Mouse (Mus musculus): ENCODE measurements around the gene Rest. TPM values are rescaled to one million over a fixed set of nuclear protein-coding genes. Genes with fewer than 3 reads are reported as not detected.

The Rest gene
- total and polyA plus RNA-seq, 2 experiments, result 3.7 to 9.8 TPM

- 72% methylated on average over 9 of the region's 9 CpGs for WGBS
- no peaks in the 10 kb centered on the region for H3K36me3 ChIP-seq (ENCODE audit: control insufficient read depth, insufficient read depth, low read length)
- DNase-seq (ENCODE audit: extremely low read depth, low read depth, low spot score), result no peak
Measured at GRCm38 (mm10) chr5:77250083-77250482, 15.2 kb upstream of the Rest start.

GRCm38 (mm10) chr5:77251656-77252055, 13.6 kb upstream of the Rest start:
- no peak overlapping the region for H3K9ac ChIP-seq (ENCODE audit: low read depth, low read length)
- no peaks in the 10 kb centered on the region for H3K4me1 ChIP-seq (ENCODE audit: control insufficient read depth, insufficient read depth, low read length)
- WGBS, result 62% methylated on average over 5 of the region's 5 CpGs
- no peaks in the 10 kb centered on the region for H3K36me3 ChIP-seq (ENCODE audit: control insufficient read depth, insufficient read depth, low read length)
- no peak overlapping the region for H3K4me3 ChIP-seq (ENCODE audit: insufficient read depth, low read depth, low read length)
- TF ChIP-seq CTCF (IDR thresholded peaks at IDR 0.05; ENCODE audit: low read depth, low read length) (no peak), POLR2A (IDR thresholded peaks at IDR 0.05; ENCODE audit: extremely low read depth, insufficient read depth, low read length) (no peak)
- no peaks in the 10 kb centered on the region for H3K27me3 ChIP-seq (ENCODE audit: control insufficient read depth, insufficient read depth, low read length)
- no peak for DNase-seq (ENCODE audit: extremely low read depth, low read depth, low spot score)
- H3K27ac ChIP-seq (replicated peaks; ENCODE audit: insufficient read depth, low read depth, low read length), result no peak overlapping the region
- H3K79me2 ChIP-seq (ENCODE audit: control insufficient read depth, insufficient read depth, low read length), result no peaks in the 10 kb centered on the region

More at GRCm38 (mm10) chr5:77250083-77250482, 15.2 kb upstream of the Rest start:
- Histone ChIP-seq H3K9ac (ENCODE audit: low read depth, low read length) (no peak overlapping the region), H3K27me3 (ENCODE audit: control insufficient read depth, insufficient read depth, low read length) (no peaks in the 10 kb centered on the region), H3K79me2 (ENCODE audit: control insufficient read depth, insufficient read depth, low read length) (no peaks in the 10 kb centered on the region), H3K4me3 (ENCODE audit: insufficient read depth, low read depth, low read length) (no peak overlapping the region), H3K27ac (replicated peaks; ENCODE audit: insufficient read depth, low read depth, low read length) (no peak overlapping the region), H3K4me1 (ENCODE audit: control insufficient read depth, insufficient read depth, low read length) (0 out of 2 replicates have a peak, but pooled peaks cover 3% of the 10 kb centered on the region)
- TF ChIP-seq CTCF (IDR thresholded peaks at IDR 0.05; ENCODE audit: low read depth, low read length) (no peak), POLR2A (IDR thresholded peaks at IDR 0.05; ENCODE audit: extremely low read depth, insufficient read depth, low read length) (no peak)

GRCm38 (mm10) chr5:77252115-77252827, 13.0 kb upstream of the Rest start:
- Histone ChIP-seq H3K27ac (replicated peaks; ENCODE audit: insufficient read depth, low read depth, low read length) (no peak overlapping the region), H3K79me2 (ENCODE audit: control insufficient read depth, insufficient read depth, low read length) (no peaks in the 10 kb centered on the region), H3K4me1 (ENCODE audit: control insufficient read depth, insufficient read depth, low read length) (no peaks in the 10 kb centered on the region), H3K27me3 (ENCODE audit: control insufficient read depth, insufficient read depth, low read length) (no peaks in the 10 kb centered on the region), H3K4me3 (ENCODE audit: insufficient read depth, low read depth, low read length) (no peak overlapping the region), H3K36me3 (ENCODE audit: control insufficient read depth, insufficient read depth, low read length) (no peaks in the 10 kb centered on the region), H3K9ac (ENCODE audit: low read depth, low read length) (no peak overlapping the region)
- DNase-seq (ENCODE audit: extremely low read depth, low read depth, low spot score), result no peak
- TF ChIP-seq CTCF (IDR thresholded peaks at IDR 0.05; ENCODE audit: low read depth, low read length), result no peak
- TF ChIP-seq POLR2A (IDR thresholded peaks at IDR 0.05; ENCODE audit: extremely low read depth, insufficient read depth, low read length), result no peak
- WGBS, result 79% methylated on average over 8 of the region's 8 CpGs

- H3K27me3 ChIP-seq (ENCODE audit: control insufficient read depth, insufficient read depth, low read length), result no peaks in the 10 kb centered on the region
- no peak for TF ChIP-seq POLR2A (IDR thresholded peaks at IDR 0.05; ENCODE audit: extremely low read depth, insufficient read depth, low read length)
- TF ChIP-seq CTCF (IDR thresholded peaks at IDR 0.05; ENCODE audit: low read depth, low read length), result no peak
- no peak overlapping the region for H3K9ac ChIP-seq (ENCODE audit: low read depth, low read length)
- no peaks in the 10 kb centered on the region for H3K4me1 ChIP-seq (ENCODE audit: control insufficient read depth, insufficient read depth, low read length)
- H3K79me2 ChIP-seq (ENCODE audit: control insufficient read depth, insufficient read depth, low read length), result no peaks in the 10 kb centered on the region
- no peak overlapping the region for H3K4me3 ChIP-seq (ENCODE audit: insufficient read depth, low read depth, low read length)
- no peaks in the 10 kb centered on the region for H3K36me3 ChIP-seq (ENCODE audit: control insufficient read depth, insufficient read depth, low read length)
- no peak for DNase-seq (ENCODE audit: extremely low read depth, low read depth, low spot score)
- WGBS, result 92% methylated on average over 1 of the region's 1 CpGs
- no peak overlapping the region for H3K27ac ChIP-seq (replicated peaks; ENCODE audit: insufficient read depth, low read depth, low read length)
Measured at GRCm38 (mm10) chr5:77253154-77253553, 12.1 kb upstream of the Rest start.

GRCm38 (mm10) chr5:77254402-77254801, 10.9 kb upstream of the Rest start:
- Histone ChIP-seq H3K79me2 (ENCODE audit: control insufficient read depth, insufficient read depth, low read length) (no peaks in the 10 kb centered on the region), H3K9ac (ENCODE audit: low read depth, low read length) (no peak overlapping the region), H3K27ac (replicated peaks; ENCODE audit: insufficient read depth, low read depth, low read length) (no peak overlapping the region), H3K4me1 (ENCODE audit: control insufficient read depth, insufficient read depth, low read length) (no peaks in the 10 kb centered on the region), H3K4me3 (ENCODE audit: insufficient read depth, low read depth, low read length) (no peak overlapping the region), H3K27me3 (ENCODE audit: control insufficient read depth, insufficient read depth, low read length) (no peaks in the 10 kb centered on the region), H3K36me3 (ENCODE audit: control insufficient read depth, insufficient read depth, low read length) (no peaks in the 10 kb centered on the region)
- TF ChIP-seq CTCF (IDR thresholded peaks at IDR 0.05; ENCODE audit: low read depth, low read length), result no peak
- no peak for TF ChIP-seq POLR2A (IDR thresholded peaks at IDR 0.05; ENCODE audit: extremely low read depth, insufficient read depth, low read length)
- WGBS, result 84% methylated on average over 3 of the region's 3 CpGs
- no peak for DNase-seq (ENCODE audit: extremely low read depth, low read depth, low spot score)

- Histone ChIP-seq H3K36me3 (ENCODE audit: control insufficient read depth, insufficient read depth, low read length) (no peaks in the 10 kb centered on the region), H3K27ac (replicated peaks; ENCODE audit: insufficient read depth, low read depth, low read length) (no peak overlapping the region), H3K4me1 (ENCODE audit: control insufficient read depth, insufficient read depth, low read length) (no peaks in the 10 kb centered on the region), H3K79me2 (ENCODE audit: control insufficient read depth, insufficient read depth, low read length) (no peaks in the 10 kb centered on the region), H3K9ac (ENCODE audit: low read depth, low read length) (no peak overlapping the region), H3K27me3 (ENCODE audit: control insufficient read depth, insufficient read depth, low read length) (no peaks in the 10 kb centered on the region), H3K4me3 (ENCODE audit: insufficient read depth, low read depth, low read length) (no peak overlapping the region)
- TF ChIP-seq CTCF (IDR thresholded peaks at IDR 0.05; ENCODE audit: low read depth, low read length) (no peak), POLR2A (IDR thresholded peaks at IDR 0.05; ENCODE audit: extremely low read depth, insufficient read depth, low read length) (no peak)
- 74% methylated on average over 3 of the region's 3 CpGs for WGBS
- no peak for DNase-seq (ENCODE audit: extremely low read depth, low read depth, low spot score)
Measured at GRCm38 (mm10) chr5:77257603-77258002, 7.7 kb upstream of the Rest start.

All from liver, adult 2 months (tissue).